Mouse (Mus musculus) heart, embryonic 14.5 days (tissue): Measurements from ENCODE around the gene Gtf2a2. TPM values are rescaled to one million over a fixed set of nuclear protein-coding genes. Genes with fewer than 3 reads are reported as not detected.

Experiments
- ATAC-seq: fragments of 200-750 bp; cut with Nextera tagmentation; 2 replicates; pipeline ENCODE4 v1.8.0; 2017; ENCODE audit warnings: low read depth, moderate TSS enrichment; ENCODE audit not compliant: insufficient number of reproducible peaks, insufficient read depth, low FRiP score
- H3K27ac ChIP-seq, 2 experiments: fragments of 200-500 bp in 1 of 2; fragments of 300-500 bp in 1 of 2; sonication (generic) in 1 of 2; replicated peaks in 1 of 2; 2 replicates each; pipeline ENCODE4 v1.5.1; 2012 to 2014; ENCODE audit warnings: low read depth in 2 of 2, low read length in 2 of 2, control low read depth in 1 of 2, mild to moderate bottlenecking in 1 of 2, mixed read lengths in 1 of 2; ENCODE audit not compliant: control insufficient read depth in 1 of 2, insufficient read depth in 1 of 2
- H3K27me3 ChIP-seq: fragments of 300-500 bp; sonication (generic); 2 replicates; pipeline ENCODE4 v1.6.1; 2014; ENCODE audit warnings: mild to moderate bottlenecking, low read length, control low read depth; ENCODE audit not compliant: control insufficient read depth, insufficient read depth
- H3K36me3 ChIP-seq: fragments of 300-500 bp; sonication (generic); 2 replicates; pipeline ENCODE4 v1.6.1; 2014; ENCODE audit warnings: mild to moderate bottlenecking, control low read depth, low read length, mixed read lengths; ENCODE audit not compliant: control insufficient read depth, insufficient read depth
- H3K4me1 ChIP-seq, 2 experiments: fragments of 200-500 bp in 1 of 2; fragments of 300-500 bp in 1 of 2; sonication (generic) in 1 of 2; 2 replicates each; pipeline ENCODE4 v1.6.1; 2012 to 2014; ENCODE audit warnings: low read length in 2 of 2, control low read depth in 1 of 2, mixed read lengths in 1 of 2; ENCODE audit not compliant: control insufficient read depth in 2 of 2, insufficient read depth in 2 of 2
- H3K4me2 ChIP-seq: fragments of 300-500 bp; sonication (generic); 2 replicates; pipeline ENCODE4 v1.6.1; 2014; ENCODE audit warnings: mild to moderate bottlenecking, low read length
- H3K4me3 ChIP-seq, 2 experiments: fragments of 200-500 bp in 1 of 2; fragments of 300-500 bp in 1 of 2; sonication (generic) in 1 of 2; 2 replicates each; pipeline ENCODE4 v1.5.1; 2012 to 2014; ENCODE audit warnings: low read length in 2 of 2, mild to moderate bottlenecking in 2 of 2, control low read depth in 1 of 2, low read depth in 1 of 2, moderate library complexity in 1 of 2; ENCODE audit not compliant: control insufficient read depth in 1 of 2, insufficient read depth in 1 of 2
- H3K9ac ChIP-seq: fragments of 300-500 bp; sonication (generic); 2 replicates; pipeline ENCODE4 v1.6.1; 2014; ENCODE audit warnings: mild to moderate bottlenecking, low read length
- H3K9me3 ChIP-seq: fragments of 300-500 bp; sonication (generic); 2 replicates; pipeline ENCODE4 v1.6.1; 2016; ENCODE audit warnings: low read length, control low read depth; ENCODE audit not compliant: control insufficient read depth
- WGBS: fragments of 180-500 bp; shearing (Covaris S2); extraction: QIAGEN DNeasy Blood & Tissue Kit; methylation state at CpG from one replicate; pipeline ENCODE4 v1.1.7; 2014; 5-methylcytosine and 5-hydroxymethylcytosine counted together
- polyA plus RNA-seq: library from polyadenylated mRNA; unstranded; fragments of >200 nt; fragmentation: Nextera tagmentation; extraction: Ambion mirVana; gene quantifications from 2 replicates; pipeline ENCODE4 v1.2.1, GENCODE M21; 2014

The Gtf2a2 gene
- polyA plus RNA-seq, 1 experiment from 2014 or later = 187 TPM

GRCm38 (mm10) chr9:70044865-70045264 is 32.5 kb downstream of the Gtf2a2 start:
- H3K4me3 ChIP-seq = no peak overlapping the region
- no peaks in the 10 kb centered on the region for H3K27me3 ChIP-seq
- peaks cover 5 to 17% of the 10 kb centered on the region in 2 experiments for H3K4me1 ChIP-seq
- H3K4me2 ChIP-seq = no peak overlapping the region
- 61% methylated on average over 2 of the region's 2 CpGs for WGBS
- no peak overlapping the region for H3K27ac ChIP-seq
- H3K9ac ChIP-seq = no peak overlapping the region
- H3K36me3 ChIP-seq = no peaks in the 10 kb centered on the region
- H3K9me3 ChIP-seq = no peaks in the 10 kb centered on the region
- ATAC-seq = no peak

- Histone ChIP-seq H3K36me3 (no peaks in the 10 kb centered on the region), H3K4me1 (peaks cover 5 to 17% of the 10 kb centered on the region in 2 experiments), H3K9ac (no peak overlapping the region), H3K27me3 (no peaks in the 10 kb centered on the region), H3K27ac (no peak overlapping the region), H3K4me2 (no peak overlapping the region), H3K9me3 (no peaks in the 10 kb centered on the region), H3K4me3 (no peak overlapping the region)
- ATAC-seq = no peak
- WGBS = 32% methylated on average over 6 of the region's 6 CpGs
Observed at GRCm38 (mm10) chr9:70046255-70046654, 33.9 kb downstream of the Gtf2a2 start.

GRCm38 (mm10) chr9:70047839-70048238 is 35.5 kb downstream of the Gtf2a2 start:
- H3K4me3 ChIP-seq = no peak overlapping the region
- H3K36me3 ChIP-seq = no peaks in the 10 kb centered on the region
- ATAC-seq = no peak
- H3K4me1 ChIP-seq = peaks cover 5 to 17% of the 10 kb centered on the region in 2 experiments
- H3K27me3 ChIP-seq = no peaks in the 10 kb centered on the region
- H3K4me2 ChIP-seq = no peak overlapping the region
- no peak overlapping the region for H3K9ac ChIP-seq
- H3K27ac ChIP-seq = no peak overlapping the region
- 62% methylated on average over 3 of the region's 3 CpGs for WGBS
- H3K9me3 ChIP-seq = no peaks in the 10 kb centered on the region

- no peak overlapping the region for H3K4me3 ChIP-seq
- H3K9ac ChIP-seq = no peak overlapping the region
- H3K27me3 ChIP-seq = no peaks in the 10 kb centered on the region
- no peaks in the 10 kb centered on the region for H3K36me3 ChIP-seq
- WGBS = 58% methylated on average over 5 of the region's 5 CpGs
- ATAC-seq = no peak
- H3K27ac ChIP-seq = no peak overlapping the region
- peaks cover 5 to 17% of the 10 kb centered on the region in 2 experiments for H3K4me1 ChIP-seq
- H3K9me3 ChIP-seq = no peaks in the 10 kb centered on the region
- no peak overlapping the region for H3K4me2 ChIP-seq
Observed at GRCm38 (mm10) chr9:70048280-70048679, 35.9 kb downstream of the Gtf2a2 start.

- Histone ChIP-seq H3K27ac (peak overlapping the region; percentile 18 to 37; a peak in 2 of 4 replicates), H3K4me3 (no peak overlapping the region), H3K4me2 (no peak overlapping the region), H3K4me1 (peaks cover 5 to 17% of the 10 kb centered on the region in 2 experiments), H3K9ac (no peak overlapping the region), H3K27me3 (no peaks in the 10 kb centered on the region), H3K9me3 (no peaks in the 10 kb centered on the region), H3K36me3 (no peaks in the 10 kb centered on the region)
- ATAC-seq = no peak
- 50% methylated on average over 6 of the region's 6 CpGs for WGBS
Observed at GRCm38 (mm10) chr9:70048751-70049415, 36.5 kb downstream of the Gtf2a2 start.

- no peaks in the 10 kb centered on the region for H3K36me3 ChIP-seq
- no peak overlapping the region for H3K4me2 ChIP-seq
- H3K4me1 ChIP-seq = peaks cover 5 to 17% of the 10 kb centered on the region in 2 experiments
- H3K9ac ChIP-seq = no peak overlapping the region
- no peak for ATAC-seq
- H3K9me3 ChIP-seq = no peaks in the 10 kb centered on the region
- peak overlapping the region; percentile 18 to 37; a peak in 2 of 4 replicates for H3K27ac ChIP-seq
- WGBS = 31% methylated on average over 3 of the region's 3 CpGs
- no peaks in the 10 kb centered on the region for H3K27me3 ChIP-seq
- no peak overlapping the region for H3K4me3 ChIP-seq
Observed at GRCm38 (mm10) chr9:70049416-70049783, 37.0 kb downstream of the Gtf2a2 start.

- Histone ChIP-seq H3K4me2 (no peak overlapping the region), H3K9ac (no peak overlapping the region), H3K36me3 (no peaks in the 10 kb centered on the region), H3K27ac (0 out of 4 replicates have a peak overlapping the region, but pooled peaks of 1 of the 2 experiments have one; percentile 37), H3K4me3 (no peak overlapping the region), H3K9me3 (no peaks in the 10 kb centered on the region), H3K27me3 (no peaks in the 10 kb centered on the region), H3K4me1 (peaks cover 5 to 17% of the 10 kb centered on the region in 2 experiments)
- 57% methylated on average over 8 of the region's 8 CpGs for WGBS
- ATAC-seq = no peak
Observed at GRCm38 (mm10) chr9:70049839-70050238, 37.5 kb downstream of the Gtf2a2 start.

- H3K27ac ChIP-seq = no peak overlapping the region
- H3K9me3 ChIP-seq = 0 out of 2 replicates have a peak, but pooled peaks cover 3% of the 10 kb centered on the region
- no peaks in the 10 kb centered on the region for H3K36me3 ChIP-seq
- H3K4me1 ChIP-seq = peaks cover 3 to 13% of the 10 kb centered on the region in 2 experiments; a peak in 2 of 4 replicates
- H3K4me3 ChIP-seq = no peak overlapping the region
- H3K9ac ChIP-seq = no peak overlapping the region
- ATAC-seq = no peak
- H3K4me2 ChIP-seq = no peak overlapping the region
- 81% methylated on average over 3 of the region's 3 CpGs for WGBS
- no peaks in the 10 kb centered on the region for H3K27me3 ChIP-seq
Observed at GRCm38 (mm10) chr9:70052730-70053129, 40.4 kb downstream of the Gtf2a2 start.
